Mouse (Mus musculus) monocyte, adult 5-6 weeks (primary cell): ENCODE data around the gene Nipa1. TPM values are rescaled to one million over a fixed set of nuclear protein-coding genes. Genes with fewer than 3 reads are reported as not detected.
"Not testable (repeated sequence)": the region's sequence is repeated elsewhere in the genome, so short reads cannot be mapped to it uniquely, and the experiment has no call there.

Source experiments
- ATAC-seq: fragments of 153-309, 156-312 bp; replicated peaks from 2 replicates; pipeline ENCODE4 v1.8.0; 2017; ENCODE audit warnings: mild to moderate bottlenecking; ENCODE audit not compliant: low TSS enrichment, insufficient number of reproducible peaks, severe bottlenecking, poor library complexity, low FRiP score
- total RNA-seq: library from RNA; stranded (forward); fragments of 200-1000, 200-491, 200-594 nt; gene quantifications from 3 replicates; pipeline ENCODE4 v1.2.3, GENCODE M21; 2017

Nipa1 gene
- 0.68 TPM in 1 of 3 replicates, not detected in the others for total RNA-seq

GRCm38 (mm10) chr7:56019930-56020253, at the start of gene Nipa1:
Nipa1 (minus strand) TSS chr7:56019954.
- ATAC-seq: no peak

GRCm38 (mm10) chr7:56066634-56067033, 46.9 kb upstream of the Nipa1 start:
- no peak for ATAC-seq

GRCm38 (mm10) chr7:56066136-56066535, 46.4 kb upstream of the Nipa1 start:
- no peak for ATAC-seq

GRCm38 (mm10) chr7:56064876-56065275, 45.1 kb upstream of the Nipa1 start:
- ATAC-seq: no peak

GRCm38 (mm10) chr7:56055338-56055737, 35.6 kb upstream of the Nipa1 start:
- ATAC-seq: no peak

- no peak for ATAC-seq
Observed at GRCm38 (mm10) chr7:56052996-56053395, 33.2 kb upstream of the Nipa1 start.

GRCm38 (mm10) chr7:56050487-56050911, 30.7 kb upstream of the Nipa1 start:
- no peak for ATAC-seq

GRCm38 (mm10) chr7:56049831-56050321, 30.1 kb upstream of the Nipa1 start, which contains the start of gene Herc2:
Herc2 (plus strand) TSS chr7:56050196.
- peak; percentile 100 for ATAC-seq

GRCm38 (mm10) chr7:56047178-56047577, 27.4 kb upstream of the Nipa1 start:
- no peak for ATAC-seq

- no peak for ATAC-seq
Observed at GRCm38 (mm10) chr7:56044267-56044629, 24.5 kb upstream of the Nipa1 start.

- ATAC-seq: no peak
Observed at GRCm38 (mm10) chr7:56043577-56044266, 24.0 kb upstream of the Nipa1 start.

GRCm38 (mm10) chr7:56042353-56042752, 22.6 kb upstream of the Nipa1 start:
- 0 out of 2 replicates have a peak, but pooled peaks have one; percentile 63 for ATAC-seq

- no peak for ATAC-seq
Observed at GRCm38 (mm10) chr7:56023586-56023985, 3.8 kb upstream of the Nipa1 start.

- 0 out of 2 replicates have a peak, but pooled peaks have one; percentile 31 for ATAC-seq
Observed at GRCm38 (mm10) chr7:56018972-56019929, 503 bp downstream of the Nipa1 start.

- no peak for ATAC-seq
Observed at GRCm38 (mm10) chr7:56018446-56018971, 1.2 kb downstream of the Nipa1 start.

- ATAC-seq: no peak
Observed at GRCm38 (mm10) chr7:56017761-56018160, 2.0 kb downstream of the Nipa1 start.

- no peak for ATAC-seq
Observed at GRCm38 (mm10) chr7:56015837-56016236, 3.9 kb downstream of the Nipa1 start.

GRCm38 (mm10) chr7:56015172-56015571, 4.6 kb downstream of the Nipa1 start:
- ATAC-seq: no peak

GRCm38 (mm10) chr7:56014002-56014702, 5.6 kb downstream of the Nipa1 start:
- not testable (repeated sequence) for ATAC-seq
